In genomic region chr16:91438599-91438998, GRCm38 (mm10) we compare ENCODE assay signal across 19 mouse cellular contexts. TPM values are rescaled to one million over a fixed set of nuclear protein-coding genes. Genes with fewer than 3 reads are reported as not detected.
"Had no signal": no experiment of that assay in that cellular context is flagged by ENCODE, and none has a peak within 500 bp of the region (broad histone marks: within the 10 kb centered on the region; RNA-seq: fewer than 3 reads in every experiment).

No protein-coding gene starts in this region.

RNA-seq across cellular contexts. Expression of gene Gm21970, which starts 47.1 kb away (rescaled TPM):
- total RNA-seq: layer of hippocampus, adult 18-20 months; layer of hippocampus, postnatal 14 days; left cerebral cortex, adult 8-10 months; left cerebral cortex, postnatal 14 days; left cerebral cortex, postnatal 4 days; monocyte, adult 5-6 weeks; neutrophil, adult 5-6 weeks had no signal
- polyA plus RNA-seq: intestine, embryonic 15.5 days; kidney, embryonic 16.5 days; limb, embryonic 12.5 days; limb, embryonic 15.5 days; lung, embryonic 15.5 days; midbrain, embryonic 10.5 days; midbrain, embryonic 13.5 days; midbrain, embryonic 16.5 days; myocyte; neural tube, embryonic 13.5 days; stomach, embryonic 15.5 days; thymus, postnatal 0 days had no signal
